8 mouse cellular contexts compared by ENCODE assay signal in genomic region chr4:83183288-83183930, GRCm38 (mm10).
DNase-seq lines count a peak whose midpoint lies in the region; ATAC-seq and TF ChIP-seq lines count a peak whose summit lies in the region.

No protein-coding gene starts in this region.

- peak; percentile 89 for ATAC-seq in forebrain, embryonic 15.5 days (replicated peaks)

- peak overlapping the region; percentile 46; the same call in 1 of the 2 replicates for H3K27ac ChIP-seq in forebrain, embryonic 15.5 days (replicated peaks)

- peaks cover 24% of the 10 kb centered on the region for H3K4me1 ChIP-seq in forebrain, embryonic 15.5 days
- H3K4me1 ChIP-seq in lung, adult 2 months (ENCODE audit: control insufficient read depth, insufficient read depth, low read length): peaks cover 2% of the 10 kb centered on the region; the same call in 1 of the 2 replicates

- H3K4me3 ChIP-seq in forebrain, embryonic 15.5 days: no peak overlapping the region
- H3K4me3 ChIP-seq in lung, adult 2 months (replicated peaks; ENCODE audit: extremely low read depth, low read depth, low read length): no peak overlapping the region

- H3K27me3 ChIP-seq in forebrain, embryonic 15.5 days: no peaks in the 10 kb centered on the region

- DNase-seq in NIH3T3 (ENCODE audit: low read depth): peak; percentile 86
- DNase-seq in cerebellum, adult 11-12 months: peak; percentile 76
- DNase-seq in heart, postnatal 36 days: peak; percentile 41 to 50
- peak; percentile 77 to 80 for DNase-seq in kidney, postnatal 4 days
- peak; percentile 22 for DNase-seq in lung, adult 2 months
- DNase-seq in ovary, postnatal 14 days (ENCODE audit: low spot score): peak; percentile 54
- no peak for DNase-seq in natural killer cell, adult 2 months (ENCODE audit: low spot score in 2 of 2)

- no peak for TF ChIP-seq POLR2A in lung, adult 2 months (IDR thresholded peaks at IDR 0.05; ENCODE audit: borderline replicate concordance, extremely low read depth, low read depth, low read length)

- 24% methylated on average over 9 of the region's 9 CpGs for WGBS in forebrain, embryonic 15.5 days
- 37% methylated on average over 9 of the region's 9 CpGs for WGBS in lung, adult 2 months

- no peak overlapping the region for H3K4me2 ChIP-seq in forebrain, embryonic 15.5 days (replicated peaks)

- intact Hi-C loops in heart, postnatal 36 days (cut with DNase I): loop anchor here (2.0 kb wide), 1 partner anchor 249 kb away; no protein-coding TSS in a partner anchor

- no peaks in the 10 kb centered on the region for H3K36me3 ChIP-seq in forebrain, embryonic 15.5 days

- H3K9ac ChIP-seq in forebrain, embryonic 15.5 days (replicated peaks): 0 out of 2 replicates have a peak overlapping the region, but pooled peaks have one; percentile 13

- H3K9me3 ChIP-seq in forebrain, embryonic 15.5 days: no peaks in the 10 kb centered on the region

- peak; percentile 63 for TF ChIP-seq CTCF in lung, adult 2 months (IDR thresholded peaks at IDR 0.05; ENCODE audit: insufficient read depth, low read length)

Comparison
In these comparisons a context has a peak if more than half of its experiments do, and no peak if none do; other contexts are left out.
1. DNase-seq: peak in NIH3T3 (single experiment), cerebellum, adult 11-12 months (single experiment), heart, postnatal 36 days (2 of 2), kidney, postnatal 4 days (2 of 2), lung, adult 2 months (single experiment) and ovary, postnatal 14 days (single experiment); none in natural killer cell, adult 2 months (0 of 2).